Mouse (Mus musculus): Measurements from ENCODE around the gene Olfr94. TPM values are rescaled to one million over a fixed set of nuclear protein-coding genes. Genes with fewer than 3 reads are reported as not detected.
A peak's percentile ranks its signal among the peaks of the same experiment; 100 is the strongest.
"Not testable (repeated sequence)": the region's sequence is repeated elsewhere in the genome, so short reads cannot be mapped to it uniquely, and the experiment has no call there.

Olfr94 gene
- not detected in 2 replicates for total RNA-seq (2021)
- long read RNA-seq: 0 reads

- DNase-seq: no peak
Measured at GRCm38 (mm10) chr17:37200894-37201293, at the start of gene Olfr94. Olfr94 (minus strand) TSS chr17:37200994.

- peak; percentile 15 for DNase-seq
Measured at GRCm38 (mm10) chr17:37250544-37250943, 49.8 kb upstream of the Olfr94 start.

GRCm38 (mm10) chr17:37249460-37249859, 48.7 kb upstream of the Olfr94 start:
- no peak for DNase-seq

GRCm38 (mm10) chr17:37246715-37247114, 45.9 kb upstream of the Olfr94 start:
- no peak for DNase-seq

GRCm38 (mm10) chr17:37242198-37242597, 41.4 kb upstream of the Olfr94 start:
- no peak for DNase-seq

GRCm38 (mm10) chr17:37237230-37237629, 36.4 kb upstream of the Olfr94 start, which contains the start of gene Olfr97:
Olfr97 (minus strand) TSS chr17:37237330.
- DNase-seq: not testable (repeated sequence)

GRCm38 (mm10) chr17:37221879-37222278, 21.1 kb upstream of the Olfr94 start:
- DNase-seq: no peak

- no peak for DNase-seq
Measured at GRCm38 (mm10) chr17:37219846-37220245, 19.1 kb upstream of the Olfr94 start, which contains the start of gene Olfr96. Olfr96 (plus strand) TSS chr17:37220146.

GRCm38 (mm10) chr17:37218486-37218885, 17.7 kb upstream of the Olfr94 start:
- DNase-seq: no peak

- DNase-seq: no peak
Measured at GRCm38 (mm10) chr17:37213018-37213417, 12.2 kb upstream of the Olfr94 start, which contains the start of gene Olfr95. Olfr95 (minus strand) TSS chr17:37213118.

- DNase-seq: no peak
Measured at GRCm38 (mm10) chr17:37210884-37211768, 10.3 kb upstream of the Olfr94 start.

- DNase-seq: no peak
Measured at GRCm38 (mm10) chr17:37203917-37204236, 3.1 kb upstream of the Olfr94 start.

- DNase-seq: peak; percentile 64
Measured at GRCm38 (mm10) chr17:37203206-37203916, 2.6 kb upstream of the Olfr94 start.

GRCm38 (mm10) chr17:37196845-37197724, 3.7 kb downstream of the Olfr94 start:
- peak; percentile 37 for DNase-seq

GRCm38 (mm10) chr17:37194782-37195181, 6.0 kb downstream of the Olfr94 start:
- DNase-seq: no peak

- DNase-seq: no peak
Measured at GRCm38 (mm10) chr17:37193656-37194055, 7.1 kb downstream of the Olfr94 start, which contains the start of gene Ubd. Ubd (plus strand) TSS chr17:37193892.

GRCm38 (mm10) chr17:37193032-37193431, 7.8 kb downstream of the Olfr94 start:
- DNase-seq: no peak

- DNase-seq: no peak
Measured at GRCm38 (mm10) chr17:37190711-37191110, 10.1 kb downstream of the Olfr94 start.

- DNase-seq: no peak
Measured at GRCm38 (mm10) chr17:37185474-37185873, 15.3 kb downstream of the Olfr94 start.

GRCm38 (mm10) chr17:37161394-37161793, 39.4 kb downstream of the Olfr94 start, which contains the start of gene Olfr93:
Olfr93 (minus strand) TSS chr17:37161494.
- no peak for DNase-seq

Measured in adrenal gland, postnatal 25 days (tissue).